Mouse (Mus musculus) forebrain, embryonic 11.5 days (tissue): ENCODE results near the gene Khdrbs1. TPM values are rescaled to one million over a fixed set of nuclear protein-coding genes. Genes with fewer than 3 reads are reported as not detected.
A peak's percentile ranks its signal among the peaks of the same experiment; 100 is the strongest.

Experiments used
- ATAC-seq: fragments of 200-750 bp; cut with Nextera tagmentation; replicated peaks from 2 replicates; pipeline ENCODE4 v1.8.0; 2017; ENCODE audit warnings: moderate TSS enrichment; ENCODE audit not compliant: low FRiP score
- DNase-seq: peaks from one replicate; pipeline ENCODE4 v3.0.0-alpha.2; 2017; ENCODE audit warnings: low spot score
- H3K27ac ChIP-seq: fragments of 300-500 bp; sonication (generic); 2 replicates; pipeline ENCODE4 v1.5.1; 2014; ENCODE audit warnings: low read depth, low read length
- H3K27me3 ChIP-seq: fragments of 300-500 bp; sonication (generic); 2 replicates; pipeline ENCODE4 v1.6.1; 2014; ENCODE audit warnings: mild to moderate bottlenecking, low read length, mixed read lengths; ENCODE audit not compliant: control insufficient read depth, insufficient read depth
- H3K36me3 ChIP-seq: fragments of 300-500 bp; sonication (generic); 2 replicates; pipeline ENCODE4 v1.6.1; 2014; ENCODE audit warnings: mild to moderate bottlenecking, low read length, moderate library complexity, mixed read lengths; ENCODE audit not compliant: control insufficient read depth, insufficient read depth
- H3K4me1 ChIP-seq: fragments of 300-500 bp; sonication (generic); replicated peaks from 2 replicates; pipeline ENCODE4 v1.6.1; 2014; ENCODE audit warnings: low read length, mixed read lengths; ENCODE audit not compliant: control insufficient read depth, insufficient read depth
- H3K4me2 ChIP-seq: fragments of 300-500 bp; sonication (generic); 2 replicates; pipeline ENCODE4 v1.6.1; 2014; ENCODE audit warnings: low read depth, mild to moderate bottlenecking, low read length, moderate library complexity, mixed read lengths; ENCODE audit not compliant: severe bottlenecking
- H3K4me3 ChIP-seq: fragments of 300-500 bp; sonication (generic); 2 replicates; pipeline ENCODE4 v1.5.1; 2014; ENCODE audit warnings: low read depth, low read length
- H3K9ac ChIP-seq: fragments of 300-500 bp; sonication (generic); 2 replicates; pipeline ENCODE4 v1.6.1; 2014; ENCODE audit warnings: low read length
- H3K9me3 ChIP-seq: fragments of 300-500 bp; sonication (generic); 2 replicates; pipeline ENCODE4 v1.6.1; 2016; ENCODE audit warnings: low read length, mixed read lengths; ENCODE audit not compliant: control insufficient read depth
- WGBS: fragments of 180-500 bp; shearing (Covaris S2); extraction: QIAGEN DNeasy Blood & Tissue Kit; methylation state at CpG from one replicate; pipeline ENCODE4 v1.1.7; 2014; 5-methylcytosine and 5-hydroxymethylcytosine counted together
- polyA plus RNA-seq: library from polyadenylated mRNA; unstranded; fragments of >200 nt; fragmentation: Nextera tagmentation; extraction: Ambion mirVana; gene quantifications from 2 replicates; pipeline ENCODE4 v1.2.1, GENCODE M21; 2014

Khdrbs1 gene
- polyA plus RNA-seq, 1 experiment from 2014 or later: 185 TPM

DNA sequence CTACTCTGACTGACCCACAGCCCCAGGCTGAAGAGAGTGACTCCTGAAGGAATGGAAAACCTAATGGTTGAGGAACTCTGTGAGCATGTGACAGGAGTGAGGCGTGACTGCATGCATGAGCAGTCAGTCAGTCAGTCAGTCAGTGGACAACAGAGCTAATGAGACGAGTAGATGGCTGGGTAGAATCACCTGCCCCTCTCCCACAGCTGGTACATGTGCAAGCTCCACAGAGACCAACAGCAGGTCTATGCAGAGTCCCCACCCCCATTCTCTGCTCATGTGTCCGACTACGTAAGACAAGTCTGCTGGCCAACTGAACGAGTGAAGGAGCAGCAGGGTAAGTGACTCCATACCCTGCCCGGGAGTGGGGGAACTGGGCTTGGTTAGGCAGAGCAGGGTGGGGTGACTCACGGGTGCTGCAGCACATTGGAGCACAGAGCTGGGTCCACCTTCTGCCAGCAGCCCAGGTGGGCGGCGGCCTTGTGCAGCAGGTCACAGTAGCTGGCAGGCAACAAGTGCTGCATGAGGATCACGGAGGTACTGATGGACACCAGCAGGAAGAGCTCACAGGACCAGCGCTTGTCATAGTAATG lies 58.1 kb downstream of the Khdrbs1 start:
- Histone ChIP-seq H3K4me1 (no peaks in the 10 kb centered on the region), H3K36me3 (peaks cover 20% of the 10 kb centered on the region; the same call in 1 of the 2 replicates), H3K4me3 (no peak overlapping the region), H3K9ac (no peak overlapping the region), H3K9me3 (no peaks in the 10 kb centered on the region), H3K4me2 (no peak overlapping the region), H3K27ac (no peak overlapping the region), H3K27me3 (no peaks in the 10 kb centered on the region)
- ATAC-seq (no peak), DNase-seq (no peak)
- 91% methylated on average over 11 of the region's 11 CpGs for WGBS

- DNase-seq (no peak), ATAC-seq (no peak)
- Histone ChIP-seq H3K9ac (no peak overlapping the region), H3K27ac (no peak overlapping the region), H3K27me3 (no peaks in the 10 kb centered on the region), H3K36me3 (peaks cover 18% of the 10 kb centered on the region; the same call in 1 of the 2 replicates), H3K9me3 (no peaks in the 10 kb centered on the region), H3K4me1 (no peaks in the 10 kb centered on the region), H3K4me3 (no peak overlapping the region), H3K4me2 (no peak overlapping the region)
- WGBS: 95% methylated on average over 11 of the region's 11 CpGs
Measured at GRCm38 (mm10) chr4:129681837-129682236, 60.3 kb downstream of the Khdrbs1 start.

GRCm38 (mm10) chr4:129672878-129673449 lies 69.1 kb downstream of the Khdrbs1 start:
- peaks cover 3% of the 10 kb centered on the region; the same call in 1 of the 2 replicates for H3K36me3 ChIP-seq
- 13% methylated on average over 10 of the region's 10 CpGs for WGBS
- peak overlapping the region; percentile 95 for H3K9ac ChIP-seq
- peak overlapping the region; percentile 97 for H3K4me3 ChIP-seq
- no peak overlapping the region; the same call in 1 of the 2 replicates for H3K27ac ChIP-seq
- peaks cover 4% of the 10 kb centered on the region; the same call in 1 of the 2 replicates for H3K4me1 ChIP-seq
- no peaks in the 10 kb centered on the region for H3K9me3 ChIP-seq
- ATAC-seq (no peak), DNase-seq (no peak)
- H3K27me3 ChIP-seq: no peaks in the 10 kb centered on the region
- peak overlapping the region; percentile 86 for H3K4me2 ChIP-seq

DNA sequence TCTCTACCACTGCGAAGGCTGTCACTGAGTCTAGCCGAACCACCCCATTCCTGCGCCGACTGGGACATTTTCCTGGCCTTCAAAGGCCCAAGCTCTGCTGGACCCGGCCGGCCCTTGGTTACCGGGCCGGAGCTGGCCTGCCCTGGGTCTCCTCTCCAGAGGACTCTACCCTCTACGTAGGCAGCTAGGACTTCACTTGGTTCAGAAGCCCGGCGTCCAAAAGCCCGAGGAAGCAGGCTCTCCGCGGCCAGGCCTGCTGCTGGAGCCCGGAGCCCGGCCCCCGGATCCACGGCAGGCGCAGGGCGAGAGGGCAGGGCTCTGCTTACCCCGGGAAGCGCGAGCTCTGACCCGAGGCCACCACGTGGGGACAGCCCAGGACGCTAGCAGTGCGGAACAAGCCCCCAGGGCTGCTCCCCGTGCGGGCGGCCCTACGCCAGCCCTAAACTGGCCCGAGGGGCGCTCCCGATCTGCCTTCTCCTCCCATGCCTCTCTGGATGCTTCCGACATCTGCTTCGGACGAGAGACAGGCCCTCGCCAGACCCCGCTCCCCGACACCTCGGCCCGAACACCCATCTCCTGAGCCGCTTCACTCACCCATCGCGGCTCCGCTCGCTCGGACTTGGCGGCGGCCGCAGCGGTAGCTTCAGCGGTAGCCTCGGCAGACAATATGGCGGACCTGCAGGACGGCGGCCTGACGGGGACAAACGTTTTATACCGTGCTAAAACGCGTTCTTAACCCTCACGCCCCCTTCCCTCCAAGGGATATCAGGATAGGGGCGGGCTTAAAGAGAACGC lies 69.8 kb downstream of the Khdrbs1 start, which contains the start of gene Kpna6:
TSS of gene Kpna6 (minus strand) at position 685 of the 795 bp plus-strand sequence.
- H3K4me1 ChIP-seq: peaks cover 4% of the 10 kb centered on the region; the same call in 1 of the 2 replicates
- under 1% methylated on average over 62 of the region's 65 CpGs for WGBS
- no peaks in the 10 kb centered on the region for H3K9me3 ChIP-seq
- H3K27me3 ChIP-seq: no peaks in the 10 kb centered on the region
- H3K4me3 ChIP-seq: peak within 1 kb of the TSS; percentile 97
- H3K9ac ChIP-seq: peak within 1 kb of the TSS; percentile 95
- peaks cover 3% of the 10 kb centered on the region; the same call in 1 of the 2 replicates for H3K36me3 ChIP-seq
- H3K27ac ChIP-seq: peak within 1 kb of the TSS; percentile 73
- DNase-seq (peak; percentile 91), ATAC-seq (peak; percentile 89)
- H3K4me2 ChIP-seq: peak within 1 kb of the TSS; percentile 86

DNA sequence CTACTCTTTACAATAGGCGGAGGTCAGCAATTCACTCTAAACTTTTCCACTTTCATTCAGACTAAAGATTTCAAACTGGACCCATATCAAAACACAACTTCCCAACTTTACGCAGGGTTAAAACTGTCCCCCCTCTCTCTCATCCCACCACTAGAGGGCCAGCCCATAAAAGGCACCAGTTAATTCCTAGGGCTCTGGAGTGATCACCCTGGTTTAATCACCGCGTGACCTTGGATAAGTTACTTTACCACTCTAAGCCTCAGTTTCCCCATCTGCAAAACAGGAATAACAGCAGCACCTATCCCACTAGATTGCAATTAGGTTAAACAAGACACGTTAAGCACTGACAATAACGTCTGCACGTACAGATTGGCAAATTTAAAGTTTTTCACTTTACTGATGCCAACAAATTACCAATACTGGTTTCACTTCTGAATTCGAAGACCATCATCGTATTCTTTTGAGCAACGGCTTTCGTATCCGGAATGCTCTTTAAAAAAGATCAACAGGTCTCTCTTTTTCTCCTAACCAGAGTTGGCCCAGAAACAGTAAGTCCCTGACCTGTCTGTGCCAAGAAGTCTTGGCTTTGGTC lies 70.5 kb downstream of the Khdrbs1 start:
- peak overlapping the region; percentile 97 for H3K4me3 ChIP-seq
- peaks cover 4% of the 10 kb centered on the region; the same call in 1 of the 2 replicates for H3K4me1 ChIP-seq
- no peak overlapping the region for H3K27ac ChIP-seq
- H3K9ac ChIP-seq: peak overlapping the region; percentile 95
- H3K36me3 ChIP-seq: peaks cover 3% of the 10 kb centered on the region; the same call in 1 of the 2 replicates
- DNase-seq: peak; percentile 64
- no peaks in the 10 kb centered on the region for H3K27me3 ChIP-seq
- WGBS: 7% methylated on average over 12 of the region's 12 CpGs
- H3K4me2 ChIP-seq: peak overlapping the region; percentile 86
- 0 out of 2 replicates have a peak, but pooled peaks have one; percentile 62 for ATAC-seq
- no peaks in the 10 kb centered on the region for H3K9me3 ChIP-seq

GRCm38 (mm10) chr4:129662255-129662813 lies 79.8 kb downstream of the Khdrbs1 start:
- Histone ChIP-seq H3K27me3 (no peaks in the 10 kb centered on the region), H3K4me1 (no peaks in the 10 kb centered on the region), H3K27ac (no peak overlapping the region), H3K4me2 (no peak overlapping the region), H3K9me3 (no peaks in the 10 kb centered on the region), H3K4me3 (no peak overlapping the region), H3K36me3 (peaks cover 5% of the 10 kb centered on the region; the same call in 1 of the 2 replicates), H3K9ac (no peak overlapping the region)
- DNase-seq (no peak), ATAC-seq (no peak)
- WGBS: 93% methylated on average over 3 of the region's 3 CpGs

GRCm38 (mm10) chr4:129661584-129661983 lies 80.5 kb downstream of the Khdrbs1 start:
- DNase-seq: no peak
- Histone ChIP-seq H3K27ac (no peak overlapping the region), H3K4me2 (no peak overlapping the region), H3K4me3 (no peak overlapping the region), H3K27me3 (no peaks in the 10 kb centered on the region), H3K36me3 (peaks cover 5% of the 10 kb centered on the region; the same call in 1 of the 2 replicates), H3K9me3 (no peaks in the 10 kb centered on the region), H3K9ac (no peak overlapping the region), H3K4me1 (no peaks in the 10 kb centered on the region)
- WGBS: 92% methylated on average over 3 of the region's 3 CpGs
- ATAC-seq: no peak

GRCm38 (mm10) chr4:129654770-129655169 lies 87.3 kb downstream of the Khdrbs1 start:
- H3K4me2 ChIP-seq: no peak overlapping the region
- ATAC-seq (no peak), DNase-seq (no peak)
- H3K9me3 ChIP-seq: no peaks in the 10 kb centered on the region
- H3K4me1 ChIP-seq: no peaks in the 10 kb centered on the region
- H3K27me3 ChIP-seq: no peaks in the 10 kb centered on the region
- peaks cover 13% of the 10 kb centered on the region; the same call in 1 of the 2 replicates for H3K36me3 ChIP-seq
- WGBS: 90% methylated on average over 14 of the region's 14 CpGs
- no peak overlapping the region for H3K9ac ChIP-seq
- no peak overlapping the region for H3K4me3 ChIP-seq
- no peak overlapping the region for H3K27ac ChIP-seq
